Mouse (Mus musculus): ENCODE results near the gene Fam193a.

DNA sequence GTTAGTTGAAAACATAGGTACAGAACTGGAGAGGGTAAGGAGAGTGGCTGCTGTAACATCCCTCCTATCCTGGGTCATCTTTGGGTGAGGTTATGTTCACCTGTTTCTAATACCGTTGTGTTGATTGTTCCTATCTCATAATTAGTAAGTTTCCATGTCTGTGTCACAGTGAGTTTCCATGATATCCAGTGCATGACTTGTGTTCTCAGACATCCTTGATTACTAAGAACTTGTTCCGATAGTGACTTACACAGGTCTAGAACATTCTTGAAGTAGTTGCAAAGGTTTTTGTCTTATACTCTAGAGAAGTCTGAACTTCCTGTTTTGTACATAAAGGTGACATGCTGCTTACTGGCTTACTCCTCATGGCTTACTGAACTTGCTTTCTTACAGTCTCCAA, 96.9 kb downstream of the Fam193a start:
- TF ChIP-seq CTCF (IDR thresholded peaks at IDR 0.05; ENCODE audit: extremely low read depth, insufficient read depth, insufficient read length, insufficient replicate concordance) (no peak), POLR2A (IDR thresholded peaks at IDR 0.05; ENCODE audit: low read depth, low read length) (no peak)

Measured in spleen, adult 2 months (tissue).